Mouse (Mus musculus) liver, postnatal 0 days (tissue): ENCODE results near the gene Sqor. TPM values are rescaled to one million over a fixed set of nuclear protein-coding genes. Genes with fewer than 3 reads are reported as not detected.

ENCODE experiments used
- ATAC-seq: fragments of 200-750 bp; cut with Nextera tagmentation; 2 replicates; pipeline ENCODE4 v1.8.0; 2017; ENCODE audit warnings: mild to moderate bottlenecking, moderate library complexity
- DNase-seq: peaks from one replicate; pipeline ENCODE4 v3.0.0-alpha.2; 2016
- H3K27ac ChIP-seq: fragments of 300-500 bp; sonication (generic); 2 replicates; pipeline ENCODE4 v1.5.1; 2014; ENCODE audit warnings: antibody characterized with exemption, moderate library complexity, mild to moderate bottlenecking, low read depth
- H3K27me3 ChIP-seq: fragments of 300-500 bp; sonication (generic); 2 replicates; pipeline ENCODE4 v1.6.1; 2014; ENCODE audit warnings: low read length, control low read depth, mixed read lengths; ENCODE audit not compliant: insufficient read depth
- H3K36me3 ChIP-seq: fragments of 300-500 bp; sonication (generic); replicated peaks from 2 replicates; pipeline ENCODE4 v1.6.1; 2014; ENCODE audit warnings: mild to moderate bottlenecking, control low read depth, low read length, moderate library complexity, mixed read lengths; ENCODE audit not compliant: insufficient read depth
- H3K4me1 ChIP-seq: fragments of 300-500 bp; sonication (generic); 2 replicates; pipeline ENCODE4 v1.6.1; 2014; ENCODE audit warnings: antibody characterized with exemption, mild to moderate bottlenecking, control low read depth; ENCODE audit not compliant: insufficient read depth
- H3K4me2 ChIP-seq: fragments of 300-500 bp; sonication (generic); 2 replicates; pipeline ENCODE4 v1.6.1; 2014; ENCODE audit warnings: low read depth, mild to moderate bottlenecking, low read length, moderate library complexity, mixed read lengths
- H3K4me3 ChIP-seq: fragments of 300-500 bp; sonication (generic); 2 replicates; pipeline ENCODE4 v1.5.1; 2014; ENCODE audit warnings: low read depth, low read length
- H3K9ac ChIP-seq: fragments of 300-500 bp; sonication (generic); replicated peaks from 2 replicates; pipeline ENCODE4 v1.6.1; 2014; ENCODE audit warnings: mild to moderate bottlenecking, moderate library complexity
- H3K9me3 ChIP-seq: fragments of 300-500 bp; sonication (generic); 2 replicates; pipeline ENCODE4 v1.6.1; 2016; ENCODE audit warnings: mild to moderate bottlenecking, control low read depth, low read length, mixed read lengths
- CTCF ChIP-seq: sonication (generic); IDR thresholded peaks from 2 replicates; pipeline ENCODE4 v1.5.1; 2016; ENCODE audit warnings: antibody characterized with exemption, low read depth
- EP300 ChIP-seq: IDR thresholded peaks from 2 replicates; pipeline ENCODE4 v1.6.1; 2016; ENCODE audit warnings: antibody characterized with exemption, low read depth, mild to moderate bottlenecking
- WGBS: fragments of 180-500 bp; shearing (Covaris S2); extraction: QIAGEN DNeasy Blood & Tissue Kit; methylation state at CpG from one replicate; pipeline ENCODE4 v1.1.7; 2014; ENCODE audit not compliant: insufficient replicate concordance; 5-methylcytosine and 5-hydroxymethylcytosine counted together
- polyA plus RNA-seq: library from polyadenylated mRNA; unstranded; fragments of >200 nt; fragmentation: Nextera tagmentation; extraction: Ambion mirVana; gene quantifications from 2 replicates; pipeline ENCODE4 v1.2.1, GENCODE M21; 2015

Sqor gene
- polyA plus RNA-seq, 1 experiment from 2014 or later: 15.4 TPM

GRCm38 (mm10) chr2:122825406-122826236 lies 60.6 kb downstream of the Sqor start:
- no peaks in the 10 kb centered on the region for H3K9me3 ChIP-seq
- WGBS: 51% methylated on average over 19 of the region's 19 CpGs
- H3K9ac ChIP-seq: no peak overlapping the region
- no peak overlapping the region for H3K4me2 ChIP-seq
- H3K36me3 ChIP-seq: no peaks in the 10 kb centered on the region
- no peaks in the 10 kb centered on the region for H3K27me3 ChIP-seq
- H3K4me1 ChIP-seq: no peaks in the 10 kb centered on the region
- TF ChIP-seq EP300 (no peak), CTCF (peak; percentile 72)
- DNase-seq: peak; percentile 23
- H3K4me3 ChIP-seq: no peak overlapping the region
- no peak overlapping the region for H3K27ac ChIP-seq
- no peak for ATAC-seq

DNA sequence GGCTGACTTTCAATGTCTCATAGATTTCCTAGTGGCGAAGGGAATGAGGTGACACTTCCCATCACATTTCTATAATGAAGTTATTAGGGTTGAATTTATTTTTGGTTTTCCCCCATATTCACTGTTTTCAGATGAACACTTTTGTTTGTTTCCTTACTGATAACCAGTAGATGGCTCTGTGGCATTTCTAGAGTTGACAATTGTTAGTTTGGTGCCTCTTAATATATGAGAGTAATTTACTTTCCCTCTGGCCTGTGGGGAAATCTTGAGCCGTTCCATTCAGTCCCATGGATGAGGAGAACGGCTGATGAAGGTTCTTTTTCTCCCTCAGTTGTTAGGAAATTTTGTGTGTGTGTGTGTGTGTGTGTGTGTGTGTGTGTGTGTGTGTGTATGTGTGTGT lies 61.3 kb downstream of the Sqor start:
- no peak for ATAC-seq
- no peak for TF ChIP-seq EP300
- TF ChIP-seq CTCF: no peak

DNA sequence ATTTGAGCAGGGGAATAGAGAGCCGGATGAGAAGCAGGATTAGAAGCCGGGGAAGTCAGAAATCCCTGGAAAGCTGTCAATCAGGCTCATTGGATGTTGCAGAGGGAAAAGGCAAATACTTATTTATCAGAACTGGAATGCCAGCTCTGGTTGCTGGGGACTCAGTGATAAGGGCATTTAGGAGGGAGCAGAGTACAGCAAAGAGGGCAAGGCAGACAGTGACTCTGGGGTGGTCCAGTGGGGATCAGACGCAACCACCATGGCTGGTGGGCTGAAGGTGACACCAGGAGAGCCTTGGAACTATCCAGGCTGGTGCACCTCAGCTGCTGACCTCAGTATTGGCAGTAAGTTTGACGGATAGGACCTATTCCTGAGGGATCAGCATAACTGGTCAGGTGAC lies 89.6 kb downstream of the Sqor start:
- Histone ChIP-seq H3K4me1 (no peaks in the 10 kb centered on the region), H3K4me2 (no peak overlapping the region), H3K9ac (no peak overlapping the region), H3K36me3 (no peaks in the 10 kb centered on the region), H3K9me3 (no peaks in the 10 kb centered on the region), H3K27me3 (no peaks in the 10 kb centered on the region), H3K27ac (no peak overlapping the region), H3K4me3 (no peak overlapping the region)
- 66% methylated on average over 4 of the region's 4 CpGs for WGBS
- DNase-seq (no peak), ATAC-seq (no peak)
- TF ChIP-seq EP300: no peak
- no peak for TF ChIP-seq CTCF

More for the DNA sequence above, 61.3 kb downstream of the Sqor start:
- DNase-seq: no peak
- H3K27me3 ChIP-seq: no peaks in the 10 kb centered on the region
- no peak overlapping the region for H3K27ac ChIP-seq
- no peaks in the 10 kb centered on the region for H3K4me1 ChIP-seq
- no peaks in the 10 kb centered on the region for H3K9me3 ChIP-seq
- no peak overlapping the region for H3K9ac ChIP-seq
- 75% methylated on average over 3 of the region's 3 CpGs for WGBS
- no peak overlapping the region for H3K4me3 ChIP-seq
- no peaks in the 10 kb centered on the region for H3K36me3 ChIP-seq
- no peak overlapping the region for H3K4me2 ChIP-seq

GRCm38 (mm10) chr2:122855354-122855753 lies 90.3 kb downstream of the Sqor start:
- no peaks in the 10 kb centered on the region for H3K9me3 ChIP-seq
- WGBS: 61% methylated on average over 3 of the region's 3 CpGs

More at GRCm38 (mm10) chr2:122855354-122855753, 90.3 kb downstream of the Sqor start:
- ATAC-seq: no peak
- Histone ChIP-seq H3K27ac (no peak overlapping the region), H3K4me2 (no peak overlapping the region), H3K36me3 (no peaks in the 10 kb centered on the region), H3K4me1 (no peaks in the 10 kb centered on the region), H3K4me3 (no peak overlapping the region), H3K9ac (no peak overlapping the region), H3K27me3 (no peaks in the 10 kb centered on the region)
- TF ChIP-seq CTCF (no peak), EP300 (no peak)
- DNase-seq: no peak

Other genes with a start within 250 kb of the Sqor start
- 28.0 and 30.6 TPM in 2 replicates for gene Gatm, start 153.9 kb upstream of the Sqor start, polyA plus RNA-seq
- 6.0 and 6.8 TPM in 2 replicates for gene AA467197, start 128.3 kb upstream of the Sqor start, polyA plus RNA-seq
- gene Slc30a4, start 62.6 kb upstream of the Sqor start, polyA plus RNA-seq: 1.6 and 1.7 TPM in 2 replicates
- 12.6 and 13.4 TPM in 2 replicates for gene Bloc1s6, start 26.7 kb upstream of the Sqor start, polyA plus RNA-seq